Mouse (Mus musculus): ENCODE measurements around the gene Gm3055.
"Not testable (repeated sequence)": the region's sequence is repeated elsewhere in the genome, so short reads cannot be mapped to it uniquely, and the experiment has no call there.

Gene Gm3055

DNA sequence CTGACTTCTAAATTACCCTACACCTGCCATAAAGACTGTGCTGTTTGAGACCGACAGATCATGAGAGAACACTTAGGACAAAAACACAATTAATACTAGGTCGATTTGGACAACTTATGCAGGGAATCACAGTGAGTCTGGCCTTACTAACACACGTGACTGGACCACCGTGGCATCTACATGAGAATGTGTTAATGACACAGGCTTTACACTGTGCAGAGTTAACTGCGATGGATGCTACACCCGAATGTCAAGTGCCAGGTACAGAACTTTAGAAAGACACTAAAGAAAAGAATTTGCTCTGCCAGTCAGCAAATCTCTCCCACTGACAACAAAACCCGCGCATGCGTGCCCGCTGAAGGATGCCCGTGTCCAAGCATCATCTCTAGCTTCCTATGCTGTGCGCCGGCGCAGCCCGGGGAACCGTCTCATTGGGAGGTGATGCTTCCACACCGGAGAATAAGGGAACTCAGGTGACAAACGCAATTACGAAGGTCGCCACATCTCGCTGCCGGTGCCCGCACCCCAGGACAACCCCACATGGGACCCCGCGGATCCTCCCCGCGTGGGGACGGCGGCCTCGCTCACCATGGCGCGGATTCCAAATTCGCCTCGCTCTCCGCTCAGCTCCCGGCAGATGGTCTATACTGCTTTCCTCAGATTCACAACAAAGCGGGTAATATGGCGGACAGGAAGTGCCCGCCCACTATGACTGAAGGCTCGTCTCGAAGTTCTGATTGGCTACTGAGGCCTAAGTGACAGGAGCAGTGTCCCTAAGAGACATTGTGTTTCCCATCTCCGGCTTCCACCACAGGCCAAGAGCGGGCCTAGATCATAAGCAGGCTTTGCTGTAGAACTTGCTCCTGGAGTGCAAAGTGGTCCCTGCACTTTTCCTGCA is at the start of gene Gm3055:
TSS of gene Gm3055 (minus strand) at position 656 of the 898 bp plus-strand sequence.
- not testable (repeated sequence) for DNase-seq (ENCODE audit: low read depth)

DNA sequence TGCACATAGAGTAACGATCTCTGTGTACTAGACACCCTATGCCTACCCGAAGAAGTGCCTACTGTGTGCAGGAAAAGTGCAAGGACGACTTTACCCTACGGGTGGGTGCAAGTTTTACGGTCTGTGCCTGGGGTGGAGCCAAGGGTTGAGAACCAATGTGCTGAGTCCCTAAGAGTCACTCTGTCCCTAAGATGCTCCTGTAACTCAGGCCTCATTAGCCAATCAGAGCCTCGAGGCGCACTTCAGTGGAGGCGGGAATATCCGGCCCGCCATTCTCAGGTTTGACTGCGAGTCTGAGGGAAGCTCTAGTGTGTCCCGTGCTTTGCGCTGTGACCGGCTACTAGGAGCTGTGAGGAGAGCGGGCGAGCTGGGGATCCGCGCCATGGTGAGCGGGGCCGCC is 40.9 kb upstream of the Gm3055 start, which contains the start of gene Gm4767:
TSS of gene Gm4767 (plus strand) at position 288 of the 400 bp plus-strand sequence.
- not testable (repeated sequence) for DNase-seq (ENCODE audit: low read depth)

DNA sequence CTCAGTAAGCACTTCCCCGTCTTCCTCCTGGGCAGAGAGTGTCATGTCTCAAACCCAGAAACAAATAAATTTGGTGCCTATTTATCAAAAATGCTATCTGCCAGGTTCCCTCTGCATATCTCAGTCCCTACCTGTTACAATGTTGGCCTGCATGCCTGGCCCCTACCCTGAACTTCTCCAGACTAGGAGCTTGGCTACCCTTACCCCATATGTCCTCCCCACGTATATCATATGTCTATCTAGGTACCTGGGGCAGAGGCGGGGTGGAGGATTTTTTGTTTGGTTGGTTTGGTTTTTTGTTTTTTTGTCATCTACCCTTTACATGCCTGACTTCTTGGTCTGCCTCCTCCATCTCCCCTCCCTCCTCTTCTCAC is 430 bp upstream of the Gm3055 start:
- DNase-seq (ENCODE audit: low read depth), result not testable (repeated sequence)

DNA sequence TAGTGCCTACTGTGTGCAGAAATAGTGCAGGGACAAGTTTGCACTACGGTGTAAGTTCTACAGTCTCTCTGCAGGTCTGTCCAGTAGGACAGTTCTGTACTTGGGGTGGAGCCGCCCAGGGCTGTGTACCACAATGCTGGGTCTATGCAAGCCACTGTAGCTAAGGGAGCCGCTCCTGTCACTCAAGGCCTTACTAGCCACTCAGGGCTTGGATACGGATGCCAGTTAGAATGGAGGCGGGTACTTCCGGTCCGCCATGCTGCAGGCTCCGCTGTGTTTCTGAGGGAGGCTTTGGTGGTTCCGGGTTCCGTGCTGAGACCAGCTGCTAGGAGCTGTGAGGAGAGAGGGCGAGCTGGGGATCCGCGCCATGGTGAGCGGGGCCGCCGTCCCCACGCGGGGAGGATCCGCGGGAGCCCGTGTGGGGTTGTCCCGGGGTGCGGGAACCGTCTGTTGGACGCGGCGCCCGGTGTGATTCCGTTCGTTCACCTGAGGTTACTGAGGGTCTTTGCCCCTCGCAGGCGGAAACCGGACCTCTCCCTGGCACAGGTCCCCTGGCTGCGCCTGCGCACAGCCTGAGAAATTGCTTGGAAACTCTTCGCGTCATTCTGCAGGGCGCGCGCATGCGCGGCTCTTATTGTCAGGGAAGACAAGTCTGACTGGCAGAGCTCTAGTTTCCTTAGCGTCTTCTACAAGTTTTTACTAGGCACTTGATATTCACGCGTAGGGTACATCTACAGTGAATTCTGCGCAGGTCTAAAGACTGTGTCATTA is 66.2 kb downstream of the Gm3055 start, which contains the start of gene Zfp433:
TSS of gene Zfp433 (plus strand) at position 295 of the 771 bp plus-strand sequence.
- DNase-seq (ENCODE audit: low read depth), result not testable (repeated sequence)
